Mouse (Mus musculus) adipose tissue, adult 10 weeks (tissue): ENCODE results near the gene Kif1a. TPM values are rescaled to one million over a fixed set of nuclear protein-coding genes. Genes with fewer than 3 reads are reported as not detected.

Source experiments
- polyA plus RNA-seq: library from polyadenylated mRNA; stranded (reverse); fragments of 350-450 nt; fragmentation: Illumina TruSeq; extraction: RNeasy Lipid Tissue Mini Kit (QIAGEN cat#74804); gene quantifications from one replicate; pipeline ENCODE4 v1.2.3, GENCODE M21; 2014; ENCODE audit warnings: low read depth, low replicate concordance

Kif1a gene
- 1.4 TPM for polyA plus RNA-seq

DNA sequence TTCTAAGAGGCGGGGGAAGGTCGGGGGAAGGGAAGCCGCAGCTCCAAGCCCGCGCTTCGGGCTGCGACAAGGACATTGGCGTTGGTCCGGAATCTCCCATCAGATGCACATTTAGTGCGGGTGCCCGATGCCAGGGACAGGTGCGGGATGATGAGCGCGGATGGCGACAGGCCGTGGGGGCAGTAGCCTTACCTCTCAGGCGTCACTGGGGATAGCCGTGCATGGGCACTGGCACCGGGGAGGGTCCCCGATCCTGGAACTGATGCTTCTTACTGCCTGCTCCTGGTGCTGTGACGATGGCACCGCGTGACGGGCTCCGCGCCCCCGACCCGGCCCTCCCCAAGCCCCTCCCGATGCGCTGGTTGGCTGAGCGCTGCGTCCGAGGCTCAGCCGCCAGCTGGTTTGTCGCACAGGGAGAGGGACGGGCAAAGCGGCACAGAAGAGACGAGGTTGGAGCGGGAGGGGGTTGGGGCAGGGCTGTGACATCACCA lies at the start of gene Kif1a:
Kif1a (minus strand) TSS at position 381 of the 491 bp plus-strand sequence.

DNA sequence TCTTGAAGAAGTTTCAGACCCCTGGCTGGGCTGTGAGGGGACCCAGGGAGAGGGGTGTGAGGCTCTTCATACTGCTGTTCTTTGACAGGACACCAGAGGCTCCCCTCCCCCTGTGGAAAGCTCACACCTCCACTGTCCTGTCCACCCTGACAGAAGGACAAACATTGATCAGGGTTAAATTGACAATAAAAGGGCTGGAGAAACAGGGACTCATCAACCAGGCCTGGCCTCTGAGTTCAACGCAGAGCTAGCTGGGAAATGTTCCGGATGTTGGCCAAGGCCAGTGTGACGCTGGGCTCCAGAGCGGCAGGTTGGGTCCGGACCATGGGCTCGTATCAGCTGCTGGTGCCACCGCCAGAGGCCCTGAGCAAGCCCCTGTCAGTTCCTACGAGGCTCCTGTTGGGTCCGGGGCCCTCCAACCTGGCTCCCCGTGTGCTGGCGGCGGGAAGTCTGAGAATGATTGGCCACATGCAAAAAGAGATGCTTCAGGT lies 33.3 kb upstream of the Kif1a start, which contains the start of gene Agxt:
Agxt (plus strand) TSS at position 205 of the 491 bp plus-strand sequence.

DNA sequence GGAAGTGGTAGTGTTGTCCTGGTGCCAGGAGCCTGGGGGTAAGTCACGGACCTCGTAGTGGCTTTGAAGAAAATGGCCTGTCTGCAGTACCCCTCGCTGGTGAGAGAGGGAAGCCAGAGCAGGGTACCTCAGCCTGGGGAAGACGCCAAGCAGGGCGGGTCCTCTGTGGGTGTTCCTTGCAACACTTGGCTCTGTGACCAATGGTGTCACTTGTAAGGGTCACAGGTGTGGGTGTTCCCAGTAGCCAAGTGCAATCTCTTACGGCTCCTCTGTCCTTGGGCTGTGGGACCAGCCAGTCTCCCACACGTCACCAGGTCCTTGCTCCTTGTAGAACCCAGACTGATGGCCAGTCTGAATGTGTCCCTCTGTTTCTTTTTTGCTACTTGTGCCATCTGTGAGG lies 95.7 kb downstream of the Kif1a start, which contains the start of gene Aqp12:
Aqp12 (plus strand) TSS at position 274 of the 400 bp plus-strand sequence.

Other genes starting within 250 kb of the Kif1a start
- gene Ankmy1, start 199.0 kb downstream of the Kif1a start, polyA plus RNA-seq = 3.0 TPM
- 38.3 TPM for gene Dusp28, start 195.0 kb downstream of the Kif1a start, polyA plus RNA-seq
- 72.2 TPM for gene Rnpepl1, start 191.2 kb downstream of the Kif1a start, polyA plus RNA-seq
- 40.5 TPM for gene Capn10, start 167.6 kb downstream of the Kif1a start, polyA plus RNA-seq
- 1.6 TPM for gene Gpr35, start 151.1 kb downstream of the Kif1a start, polyA plus RNA-seq
- not detected for gene Aqp12, start 95.6 kb downstream of the Kif1a start, polyA plus RNA-seq
- gene Agxt, start 33.3 kb upstream of the Kif1a start, polyA plus RNA-seq = not detected
- gene 2310007B03Rik, start 59.0 kb upstream of the Kif1a start, polyA plus RNA-seq = 0.97 TPM
- 1.3 TPM for gene Crocc2, start 66.8 kb upstream of the Kif1a start, polyA plus RNA-seq
- 9.9 TPM for gene Sned1, start 133.9 kb upstream of the Kif1a start, polyA plus RNA-seq
- gene Mterf4, start 204.0 kb upstream of the Kif1a start, polyA plus RNA-seq = 19.5 TPM
- 16.5 TPM for gene Ppp1r7, start 240.9 kb upstream of the Kif1a start, polyA plus RNA-seq
- 3.7 TPM for gene Pask, start 241.5 kb upstream of the Kif1a start, polyA plus RNA-seq